9 mouse cellular contexts compared by ENCODE assay signal in genomic region chr15:87545130-87545642, GRCm38 (mm10). TPM values are rescaled to one million over a fixed set of nuclear protein-coding genes. Genes with fewer than 3 reads are reported as not detected.
DNase-seq lines count a peak whose midpoint lies in the region; ATAC-seq and TF ChIP-seq lines count a peak whose summit lies in the region.
"Had no signal": no experiment of that assay in that cellular context is flagged by ENCODE, and none has a peak within 500 bp of the region (broad histone marks: within the 10 kb centered on the region; RNA-seq: fewer than 3 reads in every experiment).

No protein-coding gene starts in this region.

- peak overlapping the region; percentile 91 for H3K4me2 ChIP-seq in heart, embryonic 13.5 days
- H3K4me2 ChIP-seq in forebrain, postnatal 0 days (ENCODE audit: low read depth) = peak overlapping the region; percentile 71

- H3K4me1 ChIP-seq in heart, embryonic 13.5 days = peaks cover 12% of the 10 kb centered on the region
- no peaks in the 10 kb centered on the region for H3K4me1 ChIP-seq in heart, adult 2 months (ENCODE audit: control insufficient read depth, insufficient read depth, low read length)
- peaks cover 61% of the 10 kb centered on the region for H3K4me1 ChIP-seq in embryonic facial prominence, embryonic 10.5 days
- peaks cover 16% of the 10 kb centered on the region; the same call in 1 of the 2 replicates for H3K4me1 ChIP-seq in forebrain, postnatal 0 days (ENCODE audit: insufficient read depth)
- H3K4me1 ChIP-seq in midbrain, embryonic 10.5 days = peaks cover 62% of the 10 kb centered on the region

- no peaks in the 10 kb centered on the region for H3K79me2 ChIP-seq in heart, adult 2 months (replicated peaks; ENCODE audit: control insufficient read depth, insufficient read depth, low read length)

- no peak overlapping the region for H3K9ac ChIP-seq in heart, embryonic 13.5 days
- no peak overlapping the region for H3K9ac ChIP-seq in heart, adult 2 months (ENCODE audit: low read depth, low read length)
- H3K9ac ChIP-seq in forebrain, postnatal 0 days = peak overlapping the region; percentile 88

- H3K4me3 ChIP-seq in heart, embryonic 13.5 days = peak overlapping the region; percentile 55
- H3K4me3 ChIP-seq in heart, adult 2 months = no peak overlapping the region
- H3K4me3 ChIP-seq in embryonic facial prominence, embryonic 10.5 days = peak overlapping the region; percentile 74
- H3K4me3 ChIP-seq in forebrain, postnatal 0 days (ENCODE audit: low read depth, low read length) = peak overlapping the region; percentile 78
- H3K4me3 ChIP-seq in midbrain, embryonic 10.5 days = peak overlapping the region; percentile 84

- DNase-seq in heart, adult 2 months = no peak
- DNase-seq in embryonic facial prominence, embryonic 10.5 days (ENCODE audit: low spot score) = no peak
- DNase-seq in forebrain, postnatal 0 days = peak; percentile 51
- no peak for DNase-seq in midbrain, embryonic 10.5 days (ENCODE audit: low spot score)
- no peak for DNase-seq in left cerebral cortex, postnatal 25 days (ENCODE audit: low spot score in 2 of 2)
- DNase-seq in right cerebral cortex, adult 18-20 months = no peak
- no peak for DNase-seq in adrenal gland, postnatal 4 days (ENCODE audit: low spot score in 2 of 2)
- DNase-seq: kidney, adult 2 months had no signal

- no peak for TF ChIP-seq EP300 in heart, adult 2 months (IDR thresholded peaks at IDR 0.05; ENCODE audit: insufficient read depth, low read depth, low read length)

- no peak overlapping the region for H3K27ac ChIP-seq in heart, embryonic 13.5 days (replicated peaks)
- H3K27ac ChIP-seq in heart, adult 2 months = no peak overlapping the region
- peak overlapping the region; percentile 84; the same call in 1 of the 2 replicates for H3K27ac ChIP-seq in embryonic facial prominence, embryonic 10.5 days (replicated peaks)
- H3K27ac ChIP-seq in forebrain, postnatal 0 days (ENCODE audit: low read depth, low read length) = peak overlapping the region; percentile 79
- peak overlapping the region; percentile 90 for H3K27ac ChIP-seq in midbrain, embryonic 10.5 days (replicated peaks)

- intact Hi-C loops in heart, adult 2 months (cut with DNase I) = loop anchor here (10.0 kb wide), 3 partner anchors 180 to 1300 kb away; no protein-coding TSS in a partner anchor
- intact Hi-C loops in left cerebral cortex, postnatal 25 days (cut with DNase I) = loop anchor here (2.0 kb wide), 1 partner anchor 80 kb away; no protein-coding TSS in a partner anchor

- no peak for TF ChIP-seq CTCF in heart, adult 2 months (IDR thresholded peaks at IDR 0.05)
- no peak; the same call in 1 of the 2 replicates for TF ChIP-seq CTCF in forebrain, postnatal 0 days (IDR thresholded peaks at IDR 0.05; ENCODE audit: low read depth)

- WGBS in heart, embryonic 13.5 days = 12% methylated on average over 18 of the region's 18 CpGs
- 15% methylated on average over 18 of the region's 18 CpGs for WGBS in heart, adult 2 months
- 10% methylated on average over 18 of the region's 18 CpGs for WGBS in embryonic facial prominence, embryonic 10.5 days
- WGBS in forebrain, postnatal 0 days = 8% methylated on average over 18 of the region's 18 CpGs
- WGBS in midbrain, embryonic 10.5 days = 7% methylated on average over 18 of the region's 18 CpGs

- H3K27me3 ChIP-seq in heart, embryonic 13.5 days (replicated peaks) = peaks cover 96% of the 10 kb centered on the region
- H3K27me3 ChIP-seq in heart, adult 2 months (ENCODE audit: control insufficient read depth, insufficient read depth, low read length) = peaks cover 11% of the 10 kb centered on the region
- peaks cover 80% of the 10 kb centered on the region for H3K27me3 ChIP-seq in embryonic facial prominence, embryonic 10.5 days (replicated peaks; ENCODE audit: low read depth, poor library complexity, severe bottlenecking)
- no peaks in the 10 kb centered on the region for H3K27me3 ChIP-seq in forebrain, postnatal 0 days (ENCODE audit: insufficient read depth, low read length)
- H3K27me3 ChIP-seq in midbrain, embryonic 10.5 days (ENCODE audit: low read depth, poor library complexity, severe bottlenecking) = peaks cover 47% of the 10 kb centered on the region

- H3K9me3 ChIP-seq in heart, embryonic 13.5 days = no peaks in the 10 kb centered on the region
- no peaks in the 10 kb centered on the region for H3K9me3 ChIP-seq in embryonic facial prominence, embryonic 10.5 days
- H3K9me3 ChIP-seq in forebrain, postnatal 0 days (ENCODE audit: low read length) = no peaks in the 10 kb centered on the region
- H3K9me3 ChIP-seq in midbrain, embryonic 10.5 days (replicated peaks) = no peaks in the 10 kb centered on the region

- no peak for ATAC-seq in heart, embryonic 13.5 days (ENCODE audit: extremely low read depth, insufficient number of reproducible peaks, low FRiP score, low TSS enrichment)
- ATAC-seq in forebrain, postnatal 0 days = no peak

- no peak for TF ChIP-seq POLR2A in heart, adult 2 months (IDR thresholded peaks at IDR 0.05; ENCODE audit: insufficient read depth, low read depth, low read length)

- no peaks in the 10 kb centered on the region for H3K36me3 ChIP-seq in heart, embryonic 13.5 days
- H3K36me3 ChIP-seq in heart, adult 2 months (ENCODE audit: control insufficient read depth, insufficient read depth, low read length) = no peaks in the 10 kb centered on the region
- H3K36me3 ChIP-seq in embryonic facial prominence, embryonic 10.5 days (replicated peaks) = no peaks in the 10 kb centered on the region
- no peaks in the 10 kb centered on the region for H3K36me3 ChIP-seq in forebrain, postnatal 0 days (ENCODE audit: insufficient read depth)
- no peaks in the 10 kb centered on the region for H3K36me3 ChIP-seq in midbrain, embryonic 10.5 days

RNA-seq across cellular contexts. Expression of gene Fam19a5, which starts 1.1 kb away (rescaled TPM):
- 0.37 and 0.64 TPM in 2 replicates for polyA plus RNA-seq in heart, embryonic 13.5 days (2015; fragmentation: Nextera tagmentation; extraction: Ambion mirVana)
- 1 to 10 TPM; 3.5 to 5.0 TPM for total RNA-seq in heart, adult 2 months (2021)
- 3.9 and 4.2 TPM in 2 replicates for polyA plus RNA-seq in heart, adult 2 months (2012; rRNA removed)
- 4.4 and 5.5 TPM in 2 replicates for polyA plus RNA-seq in embryonic facial prominence, embryonic 10.5 days (2016; fragmentation: Nextera tagmentation; extraction: Ambion mirVana)
- 64.1 and 84.7 TPM in 2 replicates for total RNA-seq in forebrain, postnatal 0 days (2014; rRNA removed)
- 19.3 and 28.2 TPM in 2 replicates for polyA plus RNA-seq in forebrain, postnatal 0 days (2015; fragmentation: Nextera tagmentation; extraction: Ambion mirVana)
- 5.9 TPM in 2 replicates for polyA plus RNA-seq in midbrain, embryonic 10.5 days (2016; fragmentation: Nextera tagmentation; extraction: Ambion mirVana)
- 100 to 1,000 TPM; 121 to 123 TPM for total RNA-seq in left cerebral cortex, postnatal 25 days (2021)
- 10 to 100 TPM; 11.3 to 11.6 TPM for total RNA-seq in adrenal gland, postnatal 4 days (2021)

Comparison
In these comparisons a context has a peak if more than half of its experiments do, and no peak if none do; other contexts are left out.
1. H3K27ac ChIP-seq: peak in embryonic facial prominence, embryonic 10.5 days (single experiment), forebrain, postnatal 0 days (single experiment) and midbrain, embryonic 10.5 days (single experiment); none in heart, embryonic 13.5 days (single experiment) and heart, adult 2 months (single experiment).